Mouse (Mus musculus) olfactory bulb, adult 2 months (tissue): ENCODE results near the gene Rnf19b. TPM values are rescaled to one million over a fixed set of nuclear protein-coding genes. Genes with fewer than 3 reads are reported as not detected.
A peak's percentile ranks its signal among the peaks of the same experiment; 100 is the strongest.

ENCODE experiments used
- H3K27ac ChIP-seq: fragments of 200-500 bp; 2 replicates; pipeline ENCODE4 v1.5.1; 2012; ENCODE audit warnings: low read depth, low read length; ENCODE audit not compliant: insufficient read depth
- H3K4me1 ChIP-seq: fragments of 200-500 bp; 2 replicates; pipeline ENCODE4 v1.6.1; 2012; ENCODE audit warnings: low read length; ENCODE audit not compliant: control insufficient read depth, insufficient read depth
- H3K4me3 ChIP-seq: fragments of 200-500 bp; 2 replicates; pipeline ENCODE4 v1.5.1; 2012; ENCODE audit warnings: mild to moderate bottlenecking, low read depth, low read length, moderate library complexity; ENCODE audit not compliant: insufficient read depth
- CTCF ChIP-seq: fragments of 200-500 bp; IDR thresholded peaks from 2 replicates; pipeline ENCODE4 v1.5.1; 2012; ENCODE audit warnings: low read depth, mild to moderate bottlenecking, low read length, moderate library complexity; ENCODE audit not compliant: insufficient read depth
- POLR2A ChIP-seq: fragments of 200-500 bp; IDR thresholded peaks from 2 replicates; pipeline ENCODE4 v1.6.1; 2012; ENCODE audit warnings: mild to moderate bottlenecking, low read depth, low read length, moderate library complexity; ENCODE audit not compliant: insufficient read depth
- WGBS: fragments of 180-500 bp; shearing (Covaris S2); methylation state at CpG from one replicate; pipeline ENCODE4 v1.1.7; 2018; 5-methylcytosine and 5-hydroxymethylcytosine counted together
- polyA plus RNA-seq: library from polyadenylated mRNA; stranded (reverse); fragments of >200 nt; gene quantifications from 2 replicates; pipeline ENCODE4 v1.2.4, GENCODE M21; 2012; ENCODE audit warnings: low replicate concordance; ENCODE audit not compliant: missing spikeins, insufficient read depth, insufficient read length

Gene Rnf19b
- polyA plus RNA-seq, 1 experiment = not detected

DNA sequence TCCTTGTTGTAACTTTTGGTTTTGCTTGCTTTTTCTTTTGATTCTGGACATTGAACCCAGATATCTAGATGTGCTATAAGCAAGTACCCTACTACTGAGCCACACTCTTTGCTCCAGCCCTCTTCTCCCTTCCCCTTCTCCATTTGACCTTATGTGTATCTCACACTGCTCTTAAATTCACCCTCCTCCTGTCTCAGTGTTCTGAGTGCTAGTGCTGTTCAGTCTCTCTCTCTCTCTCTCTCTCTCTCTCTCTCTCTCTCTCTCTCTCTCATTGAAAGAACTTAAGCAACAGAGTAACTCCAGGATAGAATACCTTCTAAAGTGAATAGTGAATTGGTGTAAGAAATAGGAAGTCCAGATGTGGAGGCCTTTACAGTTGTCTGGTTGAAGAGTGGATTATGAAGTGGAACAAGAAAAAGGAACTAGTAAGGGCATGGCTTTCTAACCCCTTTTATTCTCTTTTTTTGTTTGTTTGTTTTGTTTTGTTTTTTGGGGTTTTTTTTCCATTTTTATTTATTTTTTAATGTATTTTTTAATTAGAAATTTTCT is 7.7 kb downstream of the Rnf19b start:
- no peak overlapping the region for H3K4me3 ChIP-seq
- peaks cover 2% of the 10 kb centered on the region; the same call in 1 of the 2 replicates for H3K4me1 ChIP-seq
- no peak for TF ChIP-seq CTCF
- TF ChIP-seq POLR2A = no peak

DNA sequence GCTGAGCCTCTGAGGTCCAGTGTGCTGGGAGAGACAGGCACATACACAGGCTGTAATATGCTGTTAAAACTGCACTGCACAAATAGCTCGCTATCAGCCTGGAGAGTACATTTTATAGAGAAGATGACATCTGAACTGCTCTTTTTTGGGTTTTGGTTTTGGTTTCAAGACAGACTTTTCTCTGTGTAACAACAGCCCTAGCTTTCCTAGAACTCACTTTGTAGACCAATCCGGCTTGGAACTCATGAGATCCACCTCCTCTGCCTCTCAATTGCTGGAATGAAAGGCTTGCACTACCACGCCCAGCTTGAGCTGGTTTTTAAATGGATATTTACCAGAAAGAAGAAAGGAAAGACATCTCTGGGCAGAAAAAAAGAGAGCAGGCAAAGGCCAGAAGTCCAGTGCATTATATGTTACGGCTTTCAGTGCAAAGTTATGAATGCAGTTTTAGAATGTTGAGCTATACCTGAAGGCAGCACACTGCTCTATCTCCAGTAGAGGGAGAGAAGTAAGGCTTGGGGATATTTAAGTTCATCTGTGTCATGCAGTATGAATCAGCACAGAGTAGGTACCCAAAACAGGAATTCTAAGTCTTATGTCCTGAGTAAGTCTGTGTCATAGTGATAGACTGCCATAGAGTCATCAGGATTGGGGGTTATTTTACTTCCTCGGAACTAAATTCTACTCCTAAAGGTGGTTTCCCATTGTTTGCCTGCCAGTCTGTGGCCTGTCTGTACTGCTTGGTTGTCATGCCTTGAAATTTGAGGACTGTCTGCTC is 9.8 kb downstream of the Rnf19b start:
- TF ChIP-seq CTCF = no peak
- TF ChIP-seq POLR2A = no peak
- 58% methylated on average over 5 of the region's 5 CpGs for WGBS

More for the DNA sequence above, 7.7 kb downstream of the Rnf19b start:
- no peak overlapping the region for H3K27ac ChIP-seq

DNA sequence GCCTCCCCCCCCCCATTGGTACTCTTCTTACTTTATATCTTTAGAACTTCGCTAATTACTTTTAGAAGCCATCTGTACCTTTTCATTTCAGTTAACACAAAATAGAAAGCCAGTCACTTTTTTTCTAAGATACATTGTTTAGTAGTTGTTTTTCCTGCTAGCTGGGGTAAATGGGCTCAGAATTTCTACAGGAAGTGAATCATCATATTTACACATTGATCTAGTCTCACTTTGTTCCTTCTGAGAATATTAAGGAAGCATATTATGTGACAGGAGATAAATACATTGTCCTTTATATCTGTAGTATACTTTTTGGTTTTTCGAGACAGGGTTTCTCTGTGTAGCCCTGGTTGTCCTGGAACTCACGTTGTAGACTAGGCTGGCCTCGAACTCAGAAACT is 10.8 kb downstream of the Rnf19b start:
- Histone ChIP-seq H3K4me1 (peaks cover 5% of the 10 kb centered on the region), H3K27ac (no peak overlapping the region), H3K4me3 (no peak overlapping the region)
- WGBS = 96% methylated on average over 4 of the region's 4 CpGs
- TF ChIP-seq POLR2A = no peak
- TF ChIP-seq CTCF = no peak

More for the DNA sequence above, 9.8 kb downstream of the Rnf19b start:
- H3K27ac ChIP-seq = no peak overlapping the region
- H3K4me3 ChIP-seq = no peak overlapping the region
- H3K4me1 ChIP-seq = peaks cover 5% of the 10 kb centered on the region

DNA sequence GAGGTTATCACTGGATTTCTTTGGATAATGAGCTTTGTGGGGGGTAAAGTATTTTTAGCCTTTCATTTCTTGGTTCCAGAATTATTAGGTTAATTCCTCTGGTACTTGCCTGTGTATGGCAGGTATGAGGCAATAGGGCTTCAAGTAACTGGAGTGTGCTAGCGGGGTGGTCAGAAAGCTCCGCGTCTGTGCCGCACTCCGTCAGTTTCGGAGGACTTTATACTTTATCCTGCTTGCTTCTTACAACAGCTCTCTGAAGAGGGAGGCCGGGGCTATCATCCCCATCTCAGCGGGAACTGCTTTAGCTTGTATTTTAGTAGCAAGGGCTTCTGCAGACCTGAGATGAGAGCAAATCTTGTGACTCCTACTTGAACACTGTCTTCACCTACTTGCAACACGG is 21.1 kb downstream of the Rnf19b start:
- peaks cover 10% of the 10 kb centered on the region for H3K4me1 ChIP-seq
- WGBS = 88% methylated on average over 9 of the region's 9 CpGs
- H3K4me3 ChIP-seq = no peak overlapping the region
- no peak for TF ChIP-seq CTCF
- no peak for TF ChIP-seq POLR2A
- no peak overlapping the region for H3K27ac ChIP-seq

DNA sequence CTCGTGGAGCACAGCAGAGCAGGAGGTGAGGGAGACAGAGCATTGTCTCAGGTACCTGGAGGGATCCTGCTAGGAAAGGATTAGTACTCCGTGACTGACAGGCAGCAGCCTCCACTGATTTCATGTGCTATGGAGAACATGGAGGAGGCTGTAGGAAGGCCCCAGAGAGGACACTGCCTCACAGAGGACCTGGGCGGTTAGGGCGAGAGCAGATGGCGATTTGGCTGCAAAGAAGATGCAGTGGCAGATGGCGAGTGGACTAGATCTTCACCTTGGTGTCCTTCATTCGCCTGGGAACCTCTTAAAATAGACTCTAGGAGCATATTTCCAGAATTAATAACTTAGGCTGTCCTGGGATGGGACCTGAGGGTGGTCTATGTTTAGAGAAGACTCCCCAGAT is 23.0 kb downstream of the Rnf19b start:
- WGBS = 89% methylated on average over 7 of the region's 7 CpGs

DNA sequence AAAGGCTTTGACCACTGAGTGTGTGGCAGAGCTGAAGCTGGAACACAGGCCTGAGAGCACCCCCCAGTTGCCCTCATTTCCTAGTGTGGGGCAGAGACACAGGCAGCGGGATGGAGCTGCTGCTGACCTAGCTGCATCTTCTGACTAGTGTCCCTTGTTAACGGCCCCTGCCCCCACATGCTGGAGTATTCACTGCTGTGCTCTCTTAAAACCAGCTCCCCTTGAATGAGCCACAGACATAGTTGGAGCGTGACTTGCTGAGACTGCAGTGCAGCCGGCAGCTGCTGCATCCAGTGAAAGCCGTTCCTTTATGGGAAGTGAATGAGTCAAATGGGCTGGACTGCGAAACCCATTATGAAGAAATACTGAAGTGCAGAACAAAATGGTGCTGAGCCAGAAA is 23.4 kb downstream of the Rnf19b start:
- Histone ChIP-seq H3K27ac (0 out of 2 replicates have a peak overlapping the region, but pooled peaks have one; percentile 9), H3K4me1 (peaks cover 10% of the 10 kb centered on the region), H3K4me3 (no peak overlapping the region)
- TF ChIP-seq POLR2A (no peak), CTCF (no peak)
- 18% methylated on average over 6 of the region's 6 CpGs for WGBS

More for the DNA sequence above, 23.0 kb downstream of the Rnf19b start:
- 0 out of 2 replicates have a peak overlapping the region, but pooled peaks have one; percentile 9 for H3K27ac ChIP-seq
- H3K4me3 ChIP-seq = no peak overlapping the region
- no peak for TF ChIP-seq CTCF
- TF ChIP-seq POLR2A = no peak
- peaks cover 10% of the 10 kb centered on the region for H3K4me1 ChIP-seq

DNA sequence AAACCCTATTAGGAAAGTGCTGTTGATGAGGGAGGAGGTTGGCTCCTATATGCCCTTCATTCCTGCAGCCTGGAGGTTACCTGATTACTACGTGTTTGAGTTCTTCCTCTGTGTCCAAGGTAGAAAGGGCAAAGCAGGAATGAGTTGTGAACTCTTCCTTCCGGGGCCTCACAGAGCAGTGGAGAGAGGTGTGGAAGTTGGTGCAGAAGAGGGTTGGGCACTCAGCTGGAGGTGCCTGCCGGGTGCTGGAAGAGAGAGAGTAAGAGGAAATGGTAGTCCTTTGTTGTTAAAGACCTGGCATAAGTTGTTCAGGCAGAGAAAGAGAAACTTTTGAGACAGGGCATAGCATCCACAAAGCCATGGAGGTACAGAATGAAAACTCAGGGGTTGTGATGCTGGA is 23.9 kb downstream of the Rnf19b start:
- Histone ChIP-seq H3K4me1 (peaks cover 10% of the 10 kb centered on the region), H3K27ac (no peak overlapping the region), H3K4me3 (no peak overlapping the region)
- 62% methylated on average over 3 of the region's 3 CpGs for WGBS
- TF ChIP-seq CTCF (no peak), POLR2A (no peak)

DNA sequence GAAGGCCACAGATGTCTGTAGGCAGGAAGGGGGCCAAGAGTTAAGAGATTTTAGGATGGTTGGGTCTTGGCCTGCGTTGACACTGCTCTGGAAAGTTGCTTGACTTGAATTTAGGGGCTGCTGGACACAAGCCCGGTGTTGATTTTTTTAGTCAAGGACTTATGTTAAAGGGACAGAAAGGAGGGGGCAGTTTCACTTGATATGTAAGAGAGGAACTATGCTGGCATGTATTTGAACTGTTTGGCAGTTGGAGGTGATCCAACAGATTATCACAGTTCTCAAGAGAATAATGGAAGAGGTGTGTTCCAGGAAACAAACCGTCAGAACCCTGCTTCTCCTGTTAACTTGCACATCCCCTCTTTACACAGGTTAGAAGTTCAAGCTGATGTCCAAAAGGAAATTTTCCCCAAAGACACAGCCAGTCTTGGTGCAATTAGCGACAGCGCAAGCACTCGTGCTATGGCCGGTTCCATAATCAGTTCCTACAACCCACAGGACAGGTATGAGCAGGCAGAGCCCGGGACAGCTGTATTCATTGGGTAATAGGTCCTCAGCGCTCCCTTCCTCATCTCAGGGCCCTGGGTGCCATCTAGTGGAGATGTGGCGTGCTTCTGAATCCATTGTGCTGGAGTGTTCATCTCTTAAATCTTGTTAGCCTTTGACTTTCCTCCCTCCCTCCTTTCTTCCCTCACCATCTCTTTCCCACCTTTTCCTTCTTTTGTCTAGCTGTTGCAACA is 24.5 kb downstream of the Rnf19b start:
- Histone ChIP-seq H3K27ac (no peak overlapping the region), H3K4me1 (peaks cover 10% of the 10 kb centered on the region), H3K4me3 (no peak overlapping the region)
- WGBS = 47% methylated on average over 10 of the region's 10 CpGs
- TF ChIP-seq POLR2A (no peak), CTCF (peak; percentile 33; the same call in 1 of the 2 replicates)

DNA sequence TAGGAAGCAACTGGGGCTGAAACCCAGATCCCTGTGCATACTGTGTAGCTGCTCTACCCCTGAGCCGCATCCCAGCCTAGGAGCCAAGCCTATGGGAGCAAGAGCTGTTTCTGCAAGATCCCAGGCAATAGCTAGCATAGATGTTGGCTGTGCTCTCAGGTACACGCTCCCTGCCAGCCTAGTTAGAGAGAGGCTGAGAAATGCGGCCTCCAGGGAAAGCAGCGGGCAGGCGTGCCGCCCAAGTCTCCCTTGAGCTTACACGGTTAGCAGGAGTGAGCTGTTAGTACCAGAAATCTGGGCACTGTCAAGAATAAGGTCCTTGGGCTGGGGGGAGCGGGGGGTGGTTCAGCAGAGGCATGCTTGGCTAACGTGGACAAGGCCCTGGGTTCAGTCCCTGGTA is 26.8 kb downstream of the Rnf19b start:
- H3K4me3 ChIP-seq = no peak overlapping the region
- H3K4me1 ChIP-seq = peaks cover 10% of the 10 kb centered on the region
- TF ChIP-seq CTCF = no peak
- TF ChIP-seq POLR2A = no peak
- 91% methylated on average over 9 of the region's 9 CpGs for whole genome bisulfite sequencing
- H3K27ac ChIP-seq = no peak overlapping the region
